Mouse (Mus musculus) cerebellum, adult 9-11 months (tissue): Measurements from ENCODE around the gene Tnfsf9.
A peak's percentile ranks its signal among the peaks of the same experiment; 100 is the strongest.
"Not testable (repeated sequence)": the region's sequence is repeated elsewhere in the genome, so short reads cannot be mapped to it uniquely, and the experiment has no call there.

ENCODE experiments used
- DNase-seq: peaks from one replicate; pipeline ENCODE4 v3.0.0; 2022

The Tnfsf9 gene

GRCm38 (mm10) chr17:57095855-57096622 is 9.1 kb upstream of the Tnfsf9 start:
- peak; percentile 45 for DNase-seq

- DNase-seq, result peak; percentile 77
These were observed 8.6 kb upstream of the Tnfsf9 start for GRCm38 (mm10) chr17:57096623-57096920.

GRCm38 (mm10) chr17:57098321-57098720 is 6.8 kb upstream of the Tnfsf9 start:
- DNase-seq, result peak; percentile 1

GRCm38 (mm10) chr17:57099629-57100325 is 5.3 kb upstream of the Tnfsf9 start:
- no peak for DNase-seq

- no peak for DNase-seq
These were observed 2.8 kb upstream of the Tnfsf9 start for GRCm38 (mm10) chr17:57102276-57102675.

- DNase-seq, result no peak
These were observed 629 bp upstream of the Tnfsf9 start for GRCm38 (mm10) chr17:57104496-57104895.

- peak; percentile 47 for DNase-seq
These were observed 877 bp downstream of the Tnfsf9 start for GRCm38 (mm10) chr17:57106035-57106368.

GRCm38 (mm10) chr17:57107064-57107463 is 1.9 kb downstream of the Tnfsf9 start:
- DNase-seq, result no peak

GRCm38 (mm10) chr17:57108040-57108665 is 3.0 kb downstream of the Tnfsf9 start:
- no peak for DNase-seq

GRCm38 (mm10) chr17:57108666-57109171 is 3.6 kb downstream of the Tnfsf9 start:
- no peak for DNase-seq

- no peak for DNase-seq
These were observed 4.9 kb downstream of the Tnfsf9 start for GRCm38 (mm10) chr17:57110005-57110404.

GRCm38 (mm10) chr17:57112768-57113474 is 7.8 kb downstream of the Tnfsf9 start:
- no peak for DNase-seq

- DNase-seq, result no peak
These were observed 11.7 kb downstream of the Tnfsf9 start for GRCm38 (mm10) chr17:57116801-57117200.

GRCm38 (mm10) chr17:57118524-57119349 is 13.6 kb downstream of the Tnfsf9 start:
- DNase-seq, result no peak

GRCm38 (mm10) chr17:57121856-57122255 is 16.7 kb downstream of the Tnfsf9 start:
- DNase-seq, result no peak

- no peak for DNase-seq
These were observed 18.3 kb downstream of the Tnfsf9 start for GRCm38 (mm10) chr17:57123192-57124118.

- DNase-seq, result no peak
These were observed 19.7 kb downstream of the Tnfsf9 start for GRCm38 (mm10) chr17:57124792-57125191.

GRCm38 (mm10) chr17:57125853-57126622 is 20.9 kb downstream of the Tnfsf9 start:
- no peak for DNase-seq

- DNase-seq, result no peak
These were observed 26.7 kb downstream of the Tnfsf9 start for GRCm38 (mm10) chr17:57131793-57132192.

- not testable (repeated sequence) for DNase-seq
These were observed 28.9 kb downstream of the Tnfsf9 start for GRCm38 (mm10) chr17:57134021-57134420.
